Mouse (Mus musculus) liver, adult 2 months (tissue): ENCODE results near the gene Duoxa1.

ENCODE experiments used
- CTCF ChIP-seq: fragments of 200-500 bp; IDR thresholded peaks from 2 replicates; pipeline ENCODE4 v1.5.1; 2011; ENCODE audit warnings: low read depth, low read length, control low read depth
- POLR2A ChIP-seq: fragments of 200-500 bp; IDR thresholded peaks from 2 replicates; pipeline ENCODE4 v1.6.1; 2011; ENCODE audit warnings: low read length, control low read depth; ENCODE audit not compliant: insufficient read depth; ENCODE audit errors: extremely low read depth

DNA sequence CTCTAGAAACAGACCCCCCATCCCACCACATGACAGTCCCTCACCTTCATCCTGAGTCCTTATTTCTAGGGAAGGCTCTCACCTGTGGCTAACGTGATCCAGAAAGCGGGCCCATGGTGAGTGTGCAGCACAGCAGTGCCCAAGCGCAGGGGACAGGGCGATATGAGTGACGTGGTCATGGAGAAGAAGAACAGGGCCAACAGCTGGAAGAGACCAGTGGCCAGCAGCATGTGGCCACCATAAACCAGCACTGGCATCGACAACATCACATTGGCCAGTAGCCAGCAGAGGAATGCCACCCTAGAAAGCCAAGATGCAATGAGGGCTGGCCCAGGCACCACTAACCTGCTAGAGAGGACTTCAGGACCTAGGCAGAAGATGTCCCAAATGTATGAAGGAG is 9.0 kb downstream of the Duoxa1 start:
- no peak for TF ChIP-seq CTCF
- TF ChIP-seq POLR2A, result no peak
